Mouse (Mus musculus): ENCODE results near the gene Sox6. TPM values are rescaled to one million over a fixed set of nuclear protein-coding genes. Genes with fewer than 3 reads are reported as not detected.

Sox6 gene
- total RNA-seq, 2 experiments from 2014 or later = 153 to 158 TPM

GRCm38 (mm10) chr7:115844431-115844830 lies 194.2 kb downstream of the Sox6 start:
- intact Hi-C loops (cut with DNase I) = no loop called here
- DNase-seq = peak; percentile 7 to 28

GRCm38 (mm10) chr7:115842251-115842650 lies 196.3 kb downstream of the Sox6 start:
- no peak for DNase-seq
- intact Hi-C loops (cut with DNase I) = no loop called here

GRCm38 (mm10) chr7:115840613-115841012 lies 198.0 kb downstream of the Sox6 start:
- DNase-seq = no peak
- intact Hi-C loops (cut with DNase I) = no loop called here

- intact Hi-C loops (cut with DNase I) = no loop called here
Measured at GRCm38 (mm10) chr7:115835005-115835404, 203.6 kb downstream of the Sox6 start.

GRCm38 (mm10) chr7:115833701-115834100 lies 204.9 kb downstream of the Sox6 start:
- intact Hi-C loops (cut with DNase I) = no loop called here
- DNase-seq = no peak

More at GRCm38 (mm10) chr7:115835005-115835404, 203.6 kb downstream of the Sox6 start:
- DNase-seq = no peak

- DNase-seq = no peak
- intact Hi-C loops (cut with DNase I) = no loop called here
Measured at GRCm38 (mm10) chr7:115830938-115831873, 207.4 kb downstream of the Sox6 start.

- DNase-seq = no peak
- intact Hi-C loops (cut with DNase I) = no loop called here
Measured at GRCm38 (mm10) chr7:115830366-115830765, 208.2 kb downstream of the Sox6 start.

GRCm38 (mm10) chr7:115829756-115830155 lies 208.8 kb downstream of the Sox6 start:
- no peak for DNase-seq
- intact Hi-C loops (cut with DNase I) = no loop called here

GRCm38 (mm10) chr7:115829260-115829659 lies 209.3 kb downstream of the Sox6 start:
- DNase-seq = no peak
- intact Hi-C loops (cut with DNase I) = no loop called here

- intact Hi-C loops (cut with DNase I) = no loop called here
- DNase-seq = peak in 1 of 2 experiments; percentile 19
Measured at GRCm38 (mm10) chr7:115825295-115825694, 213.3 kb downstream of the Sox6 start.

- intact Hi-C loops (cut with DNase I) = no loop called here
- no peak for DNase-seq
Measured at GRCm38 (mm10) chr7:115824621-115825256, 213.9 kb downstream of the Sox6 start.

GRCm38 (mm10) chr7:115819136-115819535 lies 219.5 kb downstream of the Sox6 start:
- no peak for DNase-seq
- intact Hi-C loops (cut with DNase I) = no loop called here

GRCm38 (mm10) chr7:115803256-115803655 lies 235.3 kb downstream of the Sox6 start:
- no peak for DNase-seq
- intact Hi-C loops (cut with DNase I) = no loop called here

- no peak for DNase-seq
- intact Hi-C loops (cut with DNase I) = no loop called here
Measured at GRCm38 (mm10) chr7:115794139-115794858, 244.3 kb downstream of the Sox6 start.

GRCm38 (mm10) chr7:115792841-115793240 lies 245.8 kb downstream of the Sox6 start:
- intact Hi-C loops (cut with DNase I) = no loop called here
- DNase-seq = no peak

- intact Hi-C loops (cut with DNase I) = no loop called here
- no peak for DNase-seq
Measured at GRCm38 (mm10) chr7:115789116-115789823, 249.3 kb downstream of the Sox6 start.

GRCm38 (mm10) chr7:115783982-115784917 lies 254.3 kb downstream of the Sox6 start:
- intact Hi-C loops (cut with DNase I) = no loop called here
- DNase-seq = no peak

- no peak for DNase-seq
- intact Hi-C loops (cut with DNase I) = no loop called here
Measured at GRCm38 (mm10) chr7:115780148-115780547, 258.4 kb downstream of the Sox6 start.

GRCm38 (mm10) chr7:115779544-115779943 lies 259.1 kb downstream of the Sox6 start:
- intact Hi-C loops (cut with DNase I) = no loop called here
- DNase-seq = no peak

Data from gastrocnemius, postnatal 36 days (tissue).